Mouse (Mus musculus): ENCODE data around the gene Iffo1.
"Not testable (repeated sequence)": the region's sequence is repeated elsewhere in the genome, so short reads cannot be mapped to it uniquely, and the experiment has no call there.

Iffo1 gene

DNA sequence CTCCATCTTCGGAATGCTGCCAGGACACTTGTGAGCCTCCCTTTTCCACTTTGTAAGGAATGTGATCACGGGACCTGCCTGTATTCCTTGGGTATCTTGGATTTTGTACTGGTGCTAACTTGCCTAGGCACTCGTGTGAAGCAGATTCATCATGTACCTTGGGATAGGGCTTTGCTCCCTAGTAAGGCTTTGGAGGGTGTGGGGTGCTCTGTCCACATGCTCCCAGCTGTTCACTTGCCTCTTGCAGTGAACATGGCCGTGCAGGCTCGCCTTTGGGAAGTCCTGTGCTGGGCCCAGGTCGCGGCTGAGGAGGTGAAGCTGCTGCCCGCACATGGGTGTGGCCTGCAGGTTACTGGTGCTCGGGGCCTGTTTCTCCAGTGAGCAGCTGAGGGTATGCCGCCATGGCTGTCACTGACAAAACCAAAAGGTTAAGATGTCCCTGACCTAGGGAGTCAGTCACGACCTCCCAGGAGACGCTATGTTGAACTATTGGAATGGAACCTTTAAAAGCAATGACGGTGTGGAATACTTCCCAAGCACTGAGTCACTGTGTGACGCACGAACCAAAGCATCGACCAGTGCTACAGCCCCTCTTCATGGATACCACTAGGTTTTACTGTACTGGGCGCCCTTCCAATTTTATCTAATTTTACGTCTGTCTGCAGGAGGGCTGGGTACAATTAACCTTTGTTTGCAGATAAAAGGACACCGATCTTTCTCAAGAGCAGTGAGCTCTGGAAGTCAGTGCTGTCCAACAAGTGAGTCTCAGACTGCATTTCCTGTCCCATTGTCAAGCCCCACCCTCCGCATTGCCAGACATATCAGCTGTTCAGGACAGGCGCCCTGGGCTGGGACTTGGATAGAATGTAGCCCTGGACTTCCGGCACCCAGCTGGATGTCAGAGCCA lies 16.1 kb downstream of the Iffo1 start:
- peak; percentile 78 for DNase-seq (ENCODE audit: low spot score)

GRCm38 (mm10) chr6:125161971-125162370 lies 16.9 kb downstream of the Iffo1 start:
- DNase-seq (ENCODE audit: low spot score) = peak; percentile 69

GRCm38 (mm10) chr6:125162615-125163305 lies 17.7 kb downstream of the Iffo1 start:
- not testable (repeated sequence) for DNase-seq (ENCODE audit: low spot score)

- no peak for DNase-seq (ENCODE audit: low spot score)
These were observed 19.0 kb downstream of the Iffo1 start for GRCm38 (mm10) chr6:125163801-125164657.

GRCm38 (mm10) chr6:125164672-125165327 lies 19.8 kb downstream of the Iffo1 start:
- DNase-seq (ENCODE audit: low spot score) = peak; percentile 88

GRCm38 (mm10) chr6:125165328-125165891 lies 20.4 kb downstream of the Iffo1 start:
- peak; percentile 98 for DNase-seq (ENCODE audit: low spot score)

GRCm38 (mm10) chr6:125166051-125166751 lies 21.2 kb downstream of the Iffo1 start, which contains the start of gene Gapdh:
Gene Gapdh, minus strand, starts transcription at chr6:125166467.
- peak; percentile 91 for DNase-seq (ENCODE audit: low spot score)

GRCm38 (mm10) chr6:125166861-125167650 lies 22.0 kb downstream of the Iffo1 start:
- DNase-seq (ENCODE audit: low spot score) = peak; percentile 67

GRCm38 (mm10) chr6:125168086-125168485 lies 23.0 kb downstream of the Iffo1 start:
- no peak for DNase-seq (ENCODE audit: low spot score)

- no peak for DNase-seq (ENCODE audit: low spot score)
These were observed 25.2 kb downstream of the Iffo1 start for GRCm38 (mm10) chr6:125170194-125170593.

- no peak for DNase-seq (ENCODE audit: low spot score)
These were observed 27.4 kb downstream of the Iffo1 start for GRCm38 (mm10) chr6:125172474-125172873.

DNA sequence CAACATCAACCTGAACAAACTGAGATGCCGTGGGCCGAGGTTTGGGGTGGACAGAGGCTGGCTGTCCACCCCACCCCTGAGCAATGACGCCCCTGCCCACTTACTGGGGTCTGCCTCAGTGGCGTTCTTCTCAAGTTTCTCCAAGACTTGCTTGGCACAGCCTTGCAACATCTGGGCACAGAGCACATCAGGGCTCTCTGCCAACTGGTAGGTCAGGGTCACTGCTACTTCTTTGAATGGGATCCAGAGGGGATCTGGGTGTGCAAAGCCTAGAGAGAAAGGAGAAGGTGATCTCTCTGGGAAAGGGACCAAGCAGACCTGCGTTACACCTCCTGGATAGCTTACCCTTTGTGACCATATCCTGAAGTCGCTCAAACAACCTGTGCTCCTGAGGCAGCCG lies 28.2 kb downstream of the Iffo1 start:
- DNase-seq (ENCODE audit: low spot score) = no peak

DNA sequence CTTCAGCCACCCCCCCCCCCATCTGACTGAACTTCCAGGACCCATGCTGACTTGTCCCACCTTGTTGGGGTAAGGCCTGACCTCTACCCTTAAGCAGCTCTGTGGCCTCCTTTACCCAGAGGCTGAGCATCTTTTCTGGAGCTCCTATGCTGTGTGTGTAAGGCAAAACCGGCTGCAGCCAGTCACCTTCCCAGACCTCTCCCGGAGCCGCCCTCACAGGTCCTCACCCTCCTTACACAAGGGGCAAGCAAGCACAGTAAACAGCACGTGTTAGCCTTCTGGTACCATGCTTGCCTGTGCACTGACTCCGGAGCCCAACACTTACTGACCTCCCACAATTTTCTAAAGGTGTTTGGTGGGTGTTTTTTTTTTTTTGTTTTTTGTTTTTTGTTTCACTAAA lies 30.4 kb downstream of the Iffo1 start:
- no peak for DNase-seq (ENCODE audit: low spot score)

DNA sequence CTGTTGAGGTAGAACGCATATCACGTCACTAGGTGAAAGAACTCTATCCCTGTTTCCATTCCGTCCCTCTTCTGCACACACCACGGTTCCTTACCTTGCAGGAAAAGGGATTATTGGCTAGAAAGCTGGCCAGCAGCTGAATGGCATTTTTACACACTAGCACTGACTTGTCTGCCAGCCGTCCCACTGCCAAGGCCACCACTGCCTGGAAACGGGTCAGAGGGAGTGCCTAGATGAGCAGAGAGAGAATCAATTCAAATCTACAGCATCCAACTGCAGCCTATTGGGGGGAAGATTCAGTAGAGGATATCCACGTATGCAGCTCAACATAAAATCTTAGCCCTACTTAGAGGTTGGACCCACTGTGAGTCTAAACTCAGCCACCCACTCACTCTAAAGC lies 34.6 kb downstream of the Iffo1 start:
- DNase-seq (ENCODE audit: low spot score) = no peak

- DNase-seq (ENCODE audit: low spot score) = no peak
These were observed 37.1 kb downstream of the Iffo1 start for GRCm38 (mm10) chr6:125182133-125182532.

DNA sequence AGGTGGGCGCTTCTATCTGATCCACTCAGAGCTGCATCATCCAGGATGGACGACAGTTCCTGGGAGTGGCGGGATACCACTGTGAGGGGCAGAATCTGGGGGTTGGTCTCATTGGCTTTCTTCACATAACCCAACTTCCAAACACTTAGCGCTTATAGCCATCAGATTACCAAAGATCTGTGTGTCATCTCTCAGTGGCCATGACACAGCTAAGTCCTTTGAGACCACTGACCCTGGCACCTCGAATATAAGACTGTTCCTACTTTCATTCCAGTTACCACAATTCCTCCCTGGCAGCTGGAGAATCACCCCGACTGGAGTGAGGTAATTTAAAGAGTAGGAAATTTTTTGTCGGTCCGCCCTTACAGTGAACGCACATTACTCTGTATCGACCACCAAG lies 41.2 kb downstream of the Iffo1 start:
- no peak for DNase-seq (ENCODE audit: low spot score)

DNA sequence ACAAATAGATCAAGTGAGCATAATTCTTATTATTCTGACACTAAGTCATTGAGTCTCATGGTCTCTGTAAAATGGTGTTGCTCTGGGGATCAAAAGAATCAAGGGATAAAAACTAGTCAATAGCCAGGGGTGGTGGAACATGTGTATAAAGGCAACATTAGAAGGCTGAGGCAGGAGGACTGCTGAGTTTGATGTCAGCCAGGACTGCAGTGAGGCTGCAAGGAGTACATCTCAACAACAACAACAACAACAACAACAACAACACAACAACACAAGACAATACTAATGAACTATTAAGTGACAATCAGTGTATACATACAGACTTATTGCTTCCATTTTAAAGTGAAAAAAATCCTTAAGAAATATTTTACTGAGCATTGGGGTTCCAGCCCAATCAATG lies 45.8 kb downstream of the Iffo1 start:
- peak; percentile 42 for DNase-seq (ENCODE audit: low spot score)

DNA sequence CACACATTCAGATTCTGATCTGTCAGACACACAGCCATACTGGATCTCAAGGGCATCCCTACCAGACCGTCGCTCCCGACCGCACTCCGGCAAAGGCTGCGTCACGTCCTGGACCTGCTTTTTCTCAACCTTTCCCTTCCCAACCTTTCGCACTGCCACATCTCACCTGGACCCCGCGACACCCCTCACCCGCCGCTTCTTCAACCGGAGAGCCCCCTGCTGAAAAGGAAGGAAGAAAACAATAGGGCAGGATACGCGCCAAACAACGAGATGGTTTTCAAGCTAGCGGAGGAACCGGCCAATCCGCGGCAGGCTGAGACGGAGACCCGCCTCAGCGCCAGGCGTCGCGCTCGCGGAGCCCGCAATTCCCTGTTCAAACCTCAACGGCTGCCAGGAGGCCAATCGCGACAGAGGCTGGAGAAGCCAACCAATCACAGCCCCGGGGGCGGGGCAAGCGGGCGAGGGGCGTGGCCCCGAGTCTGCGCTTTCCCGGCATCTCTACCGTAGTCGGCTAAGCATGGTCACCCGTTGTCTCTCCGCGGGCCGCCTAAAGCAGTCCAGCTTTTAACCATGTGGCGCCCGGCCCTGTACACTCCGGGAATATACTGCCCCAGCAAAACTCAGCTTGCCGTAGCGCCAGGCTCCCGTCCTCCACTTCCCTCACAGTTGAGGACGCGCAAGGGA lies 46.4 kb downstream of the Iffo1 start, which contains the start of the genes Ncapd2 and Mrpl51:
Ncapd2 (minus strand) TSS at position 370 of the 684 bp plus-strand sequence.
Mrpl51 (plus strand) TSS at position 470 of the 684 bp plus-strand sequence.
- DNase-seq (ENCODE audit: low spot score) = peak; percentile 98
